Mouse (Mus musculus): ENCODE measurements at regions not wholly inside any gene's neighbourhood (a gene's known extent, or its start where the extent isn't known, plus 50 kb on each side); places are given as distances from the start of the nearest gene placed in this dataset.
A peak's percentile ranks its signal among the peaks of the same experiment; 100 is the strongest.

GRCm38 (mm10) chrX:57711914-57712313, 208.4 kb upstream of the Gpr101 start:
- DNase-seq, result no peak
- intact Hi-C loops (cut with DNase I), result no loop called here

GRCm38 (mm10) chrX:57709115-57709877, 205.7 kb upstream of the Gpr101 start:
- no peak for DNase-seq
- intact Hi-C loops (cut with DNase I), result no loop called here

- intact Hi-C loops (cut with DNase I), result no loop called here
- DNase-seq, result no peak
Observed at GRCm38 (mm10) chrX:57708501-57708900, 204.9 kb upstream of the Gpr101 start.

GRCm38 (mm10) chrX:57707932-57708331, 204.4 kb upstream of the Gpr101 start:
- DNase-seq, result no peak
- intact Hi-C loops (cut with DNase I), result no loop called here

- intact Hi-C loops (cut with DNase I), result no loop called here
Observed at GRCm38 (mm10) chrX:57706683-57707308, 203.2 kb upstream of the Gpr101 start.

GRCm38 (mm10) chrX:57692506-57692905, 188.9 kb upstream of the Gpr101 start:
- no peak for DNase-seq
- intact Hi-C loops (cut with DNase I), result no loop called here

More at GRCm38 (mm10) chrX:57706683-57707308, 203.2 kb upstream of the Gpr101 start:
- DNase-seq, result no peak

- no peak for DNase-seq
- intact Hi-C loops (cut with DNase I), result loop anchor here (5.0 kb wide), 1 partner anchor 244 kb away; no protein-coding TSS in a partner anchor
Observed at GRCm38 (mm10) chrX:57676764-57677163, 173.2 kb upstream of the Gpr101 start.

- intact Hi-C loops (cut with DNase I), result loop anchor here (5.0 kb wide), 1 partner anchor 243 kb away; no protein-coding TSS in a partner anchor
- DNase-seq, result peak in 1 of 2 experiments; percentile 8
Observed at GRCm38 (mm10) chrX:57674955-57675354, 171.4 kb upstream of the Gpr101 start.

- no peak for DNase-seq
- intact Hi-C loops (cut with DNase I), result no loop called here
Observed at GRCm38 (mm10) chrX:57659571-57659970, 156.0 kb upstream of the Gpr101 start.

GRCm38 (mm10) chrX:57656035-57656434, 152.5 kb upstream of the Gpr101 start:
- intact Hi-C loops (cut with DNase I), result no loop called here
- DNase-seq, result no peak

GRCm38 (mm10) chrX:57655483-57655882, 151.9 kb upstream of the Gpr101 start:
- DNase-seq, result no peak
- intact Hi-C loops (cut with DNase I), result no loop called here

Data from gastrocnemius, postnatal 36 days (tissue).